Mouse (Mus musculus) left cerebral cortex, adult 11 months (tissue): Measurements from ENCODE around the gene Maoa.

Experiments used
- DNase-seq: peaks from one replicate; pipeline ENCODE4 v3.0.0; 2022; ENCODE audit warnings: low spot score

The Maoa gene

GRCm38 (mm10) chrX:16619034-16619929 is at the start of gene Maoa:
TSS of gene Maoa (plus strand) at chrX:16619698.
- DNase-seq: peak; percentile 62

- DNase-seq: peak; percentile 85
These were observed 1.1 kb upstream of the Maoa start for GRCm38 (mm10) chrX:16618225-16619033.

GRCm38 (mm10) chrX:16656511-16656910 is 37.0 kb downstream of the Maoa start:
- no peak for DNase-seq

GRCm38 (mm10) chrX:16706094-16706493 is 86.6 kb downstream of the Maoa start:
- no peak for DNase-seq

GRCm38 (mm10) chrX:16714033-16714432 is 94.5 kb downstream of the Maoa start:
- DNase-seq: no peak
